ENCODE assay signal across 5 mouse cellular contexts in the genomic region with DNA sequence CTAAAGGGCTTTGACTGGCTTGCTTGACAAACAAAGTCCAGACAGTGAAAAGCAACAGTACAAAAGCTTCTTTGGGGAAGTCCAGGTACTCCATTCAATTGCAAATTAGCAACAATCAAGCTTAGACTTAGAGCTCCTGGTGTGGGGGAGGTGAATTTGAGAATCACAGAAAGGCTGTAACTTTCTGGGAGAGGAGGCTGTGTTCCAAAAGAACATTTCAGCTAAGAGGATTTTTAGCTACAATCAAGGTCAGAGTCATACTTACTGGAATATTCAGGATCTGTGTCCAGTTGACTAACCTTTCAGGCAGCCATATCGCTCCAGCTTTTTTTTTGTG.
DNase-seq lines count a peak whose midpoint lies in the region; ATAC-seq and TF ChIP-seq lines count a peak whose summit lies in the region.
"Not testable (repeated sequence)": the region's sequence is repeated elsewhere in the genome, so short reads cannot be mapped to it uniquely, and the experiment has no call there.

No protein-coding gene starts in this region.

- DNase-seq in ES-E14 (ENCODE audit: low read depth, low spot score) = peak; percentile 37
- peak; percentile 85 for DNase-seq in ZHBTc4 (ENCODE audit: low read depth, low spot score)
- peak; percentile 84 for DNase-seq in midbrain, embryonic 11.5 days (ENCODE audit: low spot score, missing footprints)
- DNase-seq in testis, postnatal 14 days (ENCODE audit: low spot score) = peak; percentile 61

- H3K4me2 ChIP-seq in midbrain, embryonic 11.5 days = not testable (repeated sequence)

- H3K27ac ChIP-seq in ES-Bruce4 (ENCODE audit: insufficient read depth, low read length) (peak overlapping the region; percentile 100), ES-E14 (ENCODE audit: insufficient read depth, low read depth, low read length, poor library complexity, severe bottlenecking) (peak overlapping the region; percentile 93)
- not testable (repeated sequence) for H3K27ac ChIP-seq in midbrain, embryonic 11.5 days (ENCODE audit: low read depth, low read length)

- H3K36me3 ChIP-seq in ES-Bruce4 (ENCODE audit: control insufficient read depth, insufficient read depth, low read length, poor library complexity, severe bottlenecking); ES-E14 (ENCODE audit: control insufficient read depth, insufficient read depth, low read length, poor library complexity, severe bottlenecking); midbrain, embryonic 11.5 days (ENCODE audit: control insufficient read depth, insufficient read depth, low read length): not testable (repeated sequence)

- H3K4me3 ChIP-seq in ES-Bruce4 (ENCODE audit: low read depth, low read length); midbrain, embryonic 11.5 days (ENCODE audit: low read depth, low read length): not testable (repeated sequence)
- H3K4me3 ChIP-seq in ES-E14 (ENCODE audit: insufficient read depth in 1 of 2, low read depth in 1 of 2, low read length in 2 of 2, poor library complexity in 1 of 2, severe bottlenecking in 1 of 2) = peak overlapping the region in 1 of 2 experiments; percentile 11; a peak in 1 of 4 replicates

- TF ChIP-seq EP300 in ES-Bruce4 (IDR thresholded peaks at IDR 0.05; ENCODE audit: insufficient read depth, low read depth, low read length) = not testable (repeated sequence)

- not testable (repeated sequence) for H3K4me1 ChIP-seq in ES-Bruce4 (ENCODE audit: control insufficient read depth, insufficient read depth, low read length); midbrain, embryonic 11.5 days (ENCODE audit: control insufficient read depth, insufficient read depth, low read length)
- H3K4me1 ChIP-seq in ES-E14 (ENCODE audit: control insufficient read depth in 2 of 2, insufficient read depth in 2 of 2, low read length in 2 of 2, poor library complexity in 1 of 2) = peaks cover 0 to 16% of the 10 kb centered on the region in 2 experiments; a peak in 2 of 4 replicates

- H3K9me3 ChIP-seq in ES-Bruce4 (replicated peaks; ENCODE audit: control insufficient read depth, insufficient read depth, low read length, poor library complexity, severe bottlenecking); ES-E14 (ENCODE audit: control insufficient read depth, insufficient read depth, low read depth, low read length); midbrain, embryonic 11.5 days (ENCODE audit: control insufficient read depth, low read length): not testable (repeated sequence)

- TF ChIP-seq POLR2A in ES-Bruce4 (IDR thresholded peaks at IDR 0.05; ENCODE audit: insufficient read depth, low read length) = not testable (repeated sequence)

- H3K27me3 ChIP-seq in ES-Bruce4 (ENCODE audit: control insufficient read depth, insufficient read depth, low read length, poor library complexity, severe bottlenecking); midbrain, embryonic 11.5 days (ENCODE audit: control insufficient read depth, insufficient read depth, low read length): not testable (repeated sequence)

- 31% methylated on average over 1 of the region's 1 CpGs for WGBS in midbrain, embryonic 11.5 days

- in situ Hi-C loops in ES-E14 (cut with MboI; ENCODE audit: low sequenced_read_pairs in 2 of 2, unreplicated experiment in 2 of 2) = not testable (repeated sequence)

- not testable (repeated sequence) for TF ChIP-seq CTCF in ES-Bruce4 (IDR thresholded peaks at IDR 0.05; ENCODE audit: low read depth, low read length)

- not testable (repeated sequence) for ATAC-seq in midbrain, embryonic 11.5 days (ENCODE audit: low FRiP score)

- H3K9ac ChIP-seq in ES-Bruce4 (ENCODE audit: low read depth, poor library complexity, severe bottlenecking) = 0 out of 2 replicates have a peak overlapping the region, but pooled peaks have one; percentile 23
- H3K9ac ChIP-seq in ES-E14 (ENCODE audit: insufficient read depth, low read depth, low read length, poor library complexity, severe bottlenecking); midbrain, embryonic 11.5 days (ENCODE audit: low read length): not testable (repeated sequence)
